Mouse (Mus musculus): ENCODE data around the gene Zfand2a. TPM values are rescaled to one million over a fixed set of nuclear protein-coding genes. Genes with fewer than 3 reads are reported as not detected.
A peak's percentile ranks its signal among the peaks of the same experiment; 100 is the strongest.

Zfand2a gene
- total and polyA plus RNA-seq, 3 experiments: 2.7 to 22.7 (median 13.7) TPM

- Histone ChIP-seq H3K36me3 (replicated peaks) (peaks cover 32% of the 10 kb centered on the region), H3K4me3 (ENCODE audit: low read depth, low read length) (peak within 1 kb of the TSS; percentile 95), H3K4me1 (ENCODE audit: insufficient read depth, low read depth, low read length) (peaks cover 22% of the 10 kb centered on the region), H3K27me3 (ENCODE audit: insufficient read depth, low read length) (peaks cover 8% of the 10 kb centered on the region; the same call in 1 of the 2 replicates), H3K9me3 (replicated peaks) (no peaks in the 10 kb centered on the region)
- ATAC-seq (ENCODE audit: extremely low read depth, insufficient number of reproducible peaks, low FRiP score, poor library complexity, severe bottlenecking): peak; percentile 98
- peak; percentile 97 for DNase-seq (ENCODE audit: low spot score)
- no peak for TF ChIP-seq POLR2AphosphoS5 (IDR thresholded peaks at IDR 0.05; ENCODE audit: insufficient replicate concordance, low read depth, low read length)
- no peak for TF ChIP-seq GATA1 (IDR thresholded peaks at IDR 0.05; ENCODE audit: borderline replicate concordance, low read length)
- TF ChIP-seq GATA2 (IDR thresholded peaks at IDR 0.05; ENCODE audit: borderline replicate concordance, low read depth, low read length): no peak
- TF ChIP-seq TAL1 (conservative IDR thresholded peaks at IDR 0.05; ENCODE audit: low read depth, low read length): no peak
- no peak for TF ChIP-seq CTCF (IDR thresholded peaks at IDR 0.05; ENCODE audit: low read depth, low read length)
Observed at GRCm38 (mm10) chr5:139460384-139461067, 23.8 kb downstream of the Zfand2a start, which contains the start of gene 3110082I17Rik. Gene 3110082I17Rik (minus strand): TSS chr5:139460527.

- Histone ChIP-seq H3K4me3 (ENCODE audit: low read depth, low read length) (peak overlapping the region; percentile 95), H3K27me3 (ENCODE audit: insufficient read depth, low read length) (peaks cover 8% of the 10 kb centered on the region; the same call in 1 of the 2 replicates), H3K36me3 (replicated peaks) (peaks cover 38% of the 10 kb centered on the region), H3K4me1 (ENCODE audit: insufficient read depth, low read depth, low read length) (peaks cover 22% of the 10 kb centered on the region), H3K9me3 (replicated peaks) (no peaks in the 10 kb centered on the region)
- DNase-seq (ENCODE audit: low spot score) (no peak), ATAC-seq (ENCODE audit: extremely low read depth, insufficient number of reproducible peaks, low FRiP score, poor library complexity, severe bottlenecking) (no peak)
- no peak for TF ChIP-seq GATA2 (IDR thresholded peaks at IDR 0.05; ENCODE audit: borderline replicate concordance, low read depth, low read length)
- TF ChIP-seq POLR2AphosphoS5 (IDR thresholded peaks at IDR 0.05; ENCODE audit: insufficient replicate concordance, low read depth, low read length): no peak
- TF ChIP-seq GATA1 (IDR thresholded peaks at IDR 0.05; ENCODE audit: borderline replicate concordance, low read length): no peak
- TF ChIP-seq TAL1 (conservative IDR thresholded peaks at IDR 0.05; ENCODE audit: low read depth, low read length): no peak
- no peak for TF ChIP-seq CTCF (IDR thresholded peaks at IDR 0.05; ENCODE audit: low read depth, low read length)
Observed at GRCm38 (mm10) chr5:139459938-139460337, 24.4 kb downstream of the Zfand2a start.

- ATAC-seq (ENCODE audit: extremely low read depth, insufficient number of reproducible peaks, low FRiP score, poor library complexity, severe bottlenecking) (no peak), DNase-seq (ENCODE audit: low spot score) (no peak)
- Histone ChIP-seq H3K4me3 (ENCODE audit: low read depth, low read length) (no peak overlapping the region), H3K4me1 (ENCODE audit: insufficient read depth, low read depth, low read length) (peaks cover 22% of the 10 kb centered on the region), H3K36me3 (replicated peaks) (peaks cover 65% of the 10 kb centered on the region), H3K27me3 (ENCODE audit: insufficient read depth, low read length) (no peaks in the 10 kb centered on the region), H3K9me3 (replicated peaks) (no peaks in the 10 kb centered on the region)
- TF ChIP-seq GATA2 (IDR thresholded peaks at IDR 0.05; ENCODE audit: borderline replicate concordance, low read depth, low read length) (no peak), POLR2AphosphoS5 (IDR thresholded peaks at IDR 0.05; ENCODE audit: insufficient replicate concordance, low read depth, low read length) (no peak), GATA1 (IDR thresholded peaks at IDR 0.05; ENCODE audit: borderline replicate concordance, low read length) (no peak), CTCF (IDR thresholded peaks at IDR 0.05; ENCODE audit: low read depth, low read length) (no peak), TAL1 (conservative IDR thresholded peaks at IDR 0.05; ENCODE audit: low read depth, low read length) (no peak)
Observed at GRCm38 (mm10) chr5:139457241-139457640, 27.1 kb downstream of the Zfand2a start.

GRCm38 (mm10) chr5:139455166-139455565 is 29.2 kb downstream of the Zfand2a start:
- DNase-seq (ENCODE audit: low spot score) (no peak), ATAC-seq (ENCODE audit: extremely low read depth, insufficient number of reproducible peaks, low FRiP score, poor library complexity, severe bottlenecking) (no peak)
- Histone ChIP-seq H3K27me3 (ENCODE audit: insufficient read depth, low read length) (no peaks in the 10 kb centered on the region), H3K9me3 (replicated peaks) (no peaks in the 10 kb centered on the region), H3K4me3 (ENCODE audit: low read depth, low read length) (no peak overlapping the region), H3K4me1 (ENCODE audit: insufficient read depth, low read depth, low read length) (peaks cover 15% of the 10 kb centered on the region), H3K36me3 (replicated peaks) (peaks cover 81% of the 10 kb centered on the region)
- TF ChIP-seq CTCF (IDR thresholded peaks at IDR 0.05; ENCODE audit: low read depth, low read length) (no peak), GATA1 (IDR thresholded peaks at IDR 0.05; ENCODE audit: borderline replicate concordance, low read length) (no peak), POLR2AphosphoS5 (IDR thresholded peaks at IDR 0.05; ENCODE audit: insufficient replicate concordance, low read depth, low read length) (no peak), TAL1 (conservative IDR thresholded peaks at IDR 0.05; ENCODE audit: low read depth, low read length) (no peak)

GRCm38 (mm10) chr5:139453031-139453430 is 31.3 kb downstream of the Zfand2a start:
- Histone ChIP-seq H3K36me3 (replicated peaks) (peaks cover 87% of the 10 kb centered on the region), H3K9me3 (replicated peaks) (no peaks in the 10 kb centered on the region), H3K27me3 (ENCODE audit: insufficient read depth, low read length) (no peaks in the 10 kb centered on the region), H3K4me1 (ENCODE audit: insufficient read depth, low read depth, low read length) (peaks cover 2% of the 10 kb centered on the region; the same call in 1 of the 2 replicates), H3K4me3 (ENCODE audit: low read depth, low read length) (no peak overlapping the region)
- DNase-seq (ENCODE audit: low spot score): no peak
- no peak for TF ChIP-seq TAL1 (conservative IDR thresholded peaks at IDR 0.05; ENCODE audit: low read depth, low read length)
- no peak for TF ChIP-seq GATA1 (IDR thresholded peaks at IDR 0.05; ENCODE audit: borderline replicate concordance, low read length)
- ATAC-seq (ENCODE audit: extremely low read depth, insufficient number of reproducible peaks, low FRiP score, poor library complexity, severe bottlenecking): no peak

GRCm38 (mm10) chr5:139449926-139450325 is 34.4 kb downstream of the Zfand2a start:
- Histone ChIP-seq H3K4me1 (ENCODE audit: insufficient read depth, low read depth, low read length) (0 out of 2 replicates have a peak, but pooled peaks cover 2% of the 10 kb centered on the region), H3K4me3 (ENCODE audit: low read depth, low read length) (no peak overlapping the region), H3K9me3 (replicated peaks) (no peaks in the 10 kb centered on the region), H3K36me3 (replicated peaks) (peaks cover 87% of the 10 kb centered on the region), H3K27me3 (ENCODE audit: insufficient read depth, low read length) (no peaks in the 10 kb centered on the region)
- ATAC-seq (ENCODE audit: extremely low read depth, insufficient number of reproducible peaks, low FRiP score, poor library complexity, severe bottlenecking): no peak
- DNase-seq (ENCODE audit: low spot score): no peak
- TF ChIP-seq TAL1 (conservative IDR thresholded peaks at IDR 0.05; ENCODE audit: low read depth, low read length) (no peak), GATA2 (IDR thresholded peaks at IDR 0.05; ENCODE audit: borderline replicate concordance, low read depth, low read length) (no peak), POLR2AphosphoS5 (IDR thresholded peaks at IDR 0.05; ENCODE audit: insufficient replicate concordance, low read depth, low read length) (no peak), CTCF (IDR thresholded peaks at IDR 0.05; ENCODE audit: low read depth, low read length) (no peak), GATA1 (IDR thresholded peaks at IDR 0.05; ENCODE audit: borderline replicate concordance, low read length) (no peak)
